Mouse (Mus musculus): ENCODE measurements around the gene Lima1. TPM values are rescaled to one million over a fixed set of nuclear protein-coding genes. Genes with fewer than 3 reads are reported as not detected.

Lima1 gene
- polyA plus RNA-seq, 1 experiment from 2014 or later, result 27.0 TPM

GRCm38 (mm10) chr15:99772277-99772880 lies 102.9 kb downstream of the Lima1 start:
- DNase-seq (ENCODE audit: low spot score), result peak; percentile 85
- Histone ChIP-seq H3K4me2 (ENCODE audit: low read length) (peak overlapping the region; percentile 77), H3K36me3 (ENCODE audit: control insufficient read depth, insufficient read depth, low read length) (no peaks in the 10 kb centered on the region), H3K9me3 (replicated peaks; ENCODE audit: control insufficient read depth, low read length) (no peaks in the 10 kb centered on the region), H3K27ac (ENCODE audit: low read depth, low read length) (peak overlapping the region; percentile 92), H3K27me3 (replicated peaks; ENCODE audit: control insufficient read depth, insufficient read depth, low read length) (no peaks in the 10 kb centered on the region), H3K9ac (ENCODE audit: low read length) (peak overlapping the region; percentile 91), H3K4me3 (ENCODE audit: low read depth, low read length) (peak overlapping the region; percentile 79), H3K4me1 (ENCODE audit: control insufficient read depth, insufficient read depth, low read length) (peaks cover 11% of the 10 kb centered on the region; the same call in 1 of the 2 replicates)
- peak; percentile 95 for ATAC-seq
- under 1% methylated on average over 39 of the region's 41 CpGs for WGBS

GRCm38 (mm10) chr15:99771601-99772276 lies 103.5 kb downstream of the Lima1 start:
- Histone ChIP-seq H3K4me3 (ENCODE audit: low read depth, low read length) (peak overlapping the region; percentile 79), H3K27me3 (replicated peaks; ENCODE audit: control insufficient read depth, insufficient read depth, low read length) (no peaks in the 10 kb centered on the region), H3K27ac (ENCODE audit: low read depth, low read length) (peak overlapping the region; percentile 92), H3K9ac (ENCODE audit: low read length) (peak overlapping the region; percentile 91), H3K4me1 (ENCODE audit: control insufficient read depth, insufficient read depth, low read length) (peaks cover 11% of the 10 kb centered on the region; the same call in 1 of the 2 replicates), H3K9me3 (replicated peaks; ENCODE audit: control insufficient read depth, low read length) (no peaks in the 10 kb centered on the region), H3K4me2 (ENCODE audit: low read length) (peak overlapping the region; percentile 77), H3K36me3 (ENCODE audit: control insufficient read depth, insufficient read depth, low read length) (no peaks in the 10 kb centered on the region)
- ATAC-seq, result peak; percentile 79
- WGBS, result under 1% methylated on average over 56 of the region's 59 CpGs
- DNase-seq (ENCODE audit: low spot score), result peak; percentile 46

GRCm38 (mm10) chr15:99771004-99771500 lies 104.2 kb downstream of the Lima1 start:
- Histone ChIP-seq H3K4me2 (ENCODE audit: low read length) (peak overlapping the region; percentile 77), H3K27me3 (replicated peaks; ENCODE audit: control insufficient read depth, insufficient read depth, low read length) (no peaks in the 10 kb centered on the region), H3K4me3 (ENCODE audit: low read depth, low read length) (peak overlapping the region; percentile 79), H3K9me3 (replicated peaks; ENCODE audit: control insufficient read depth, low read length) (no peaks in the 10 kb centered on the region), H3K36me3 (ENCODE audit: control insufficient read depth, insufficient read depth, low read length) (0 out of 2 replicates have a peak, but pooled peaks cover 2% of the 10 kb centered on the region), H3K27ac (ENCODE audit: low read depth, low read length) (peak overlapping the region; percentile 92; the same call in 1 of the 2 replicates), H3K9ac (ENCODE audit: low read length) (peak overlapping the region; percentile 91), H3K4me1 (ENCODE audit: control insufficient read depth, insufficient read depth, low read length) (peaks cover 11% of the 10 kb centered on the region; the same call in 1 of the 2 replicates)
- peak; percentile 4 for DNase-seq (ENCODE audit: low spot score)
- WGBS, result 30% methylated on average over 5 of the region's 5 CpGs
- no peak for ATAC-seq

GRCm38 (mm10) chr15:99768761-99769160 lies 106.5 kb downstream of the Lima1 start:
- ATAC-seq (no peak), DNase-seq (ENCODE audit: low spot score) (no peak)
- H3K4me2 ChIP-seq (ENCODE audit: low read length), result no peak overlapping the region
- H3K27ac ChIP-seq (ENCODE audit: low read depth, low read length), result no peak overlapping the region
- no peak overlapping the region for H3K9ac ChIP-seq (ENCODE audit: low read length)
- no peaks in the 10 kb centered on the region for H3K27me3 ChIP-seq (replicated peaks; ENCODE audit: control insufficient read depth, insufficient read depth, low read length)
- H3K4me3 ChIP-seq (ENCODE audit: low read depth, low read length), result no peak overlapping the region
- WGBS, result 93% methylated on average over 1 of the region's 1 CpGs
- H3K4me1 ChIP-seq (ENCODE audit: control insufficient read depth, insufficient read depth, low read length), result peaks cover 11% of the 10 kb centered on the region; the same call in 1 of the 2 replicates
- H3K36me3 ChIP-seq (ENCODE audit: control insufficient read depth, insufficient read depth, low read length), result 0 out of 2 replicates have a peak, but pooled peaks cover 7% of the 10 kb centered on the region
- no peaks in the 10 kb centered on the region for H3K9me3 ChIP-seq (replicated peaks; ENCODE audit: control insufficient read depth, low read length)

GRCm38 (mm10) chr15:99767467-99767866 lies 107.8 kb downstream of the Lima1 start:
- 85% methylated on average over 4 of the region's 4 CpGs for WGBS
- H3K4me3 ChIP-seq (ENCODE audit: low read depth, low read length), result no peak overlapping the region

GRCm38 (mm10) chr15:99754204-99754603 lies 121.1 kb downstream of the Lima1 start:
- Histone ChIP-seq H3K4me1 (ENCODE audit: control insufficient read depth, insufficient read depth, low read length) (no peaks in the 10 kb centered on the region), H3K27me3 (replicated peaks; ENCODE audit: control insufficient read depth, insufficient read depth, low read length) (no peaks in the 10 kb centered on the region), H3K4me2 (ENCODE audit: low read length) (no peak overlapping the region), H3K36me3 (ENCODE audit: control insufficient read depth, insufficient read depth, low read length) (no peaks in the 10 kb centered on the region), H3K9me3 (replicated peaks; ENCODE audit: control insufficient read depth, low read length) (no peaks in the 10 kb centered on the region), H3K4me3 (ENCODE audit: low read depth, low read length) (no peak overlapping the region), H3K9ac (ENCODE audit: low read length) (no peak overlapping the region), H3K27ac (ENCODE audit: low read depth, low read length) (no peak overlapping the region)
- ATAC-seq (no peak), DNase-seq (ENCODE audit: low spot score) (no peak)
- 74% methylated on average over 3 of the region's 3 CpGs for WGBS

More at GRCm38 (mm10) chr15:99767467-99767866, 107.8 kb downstream of the Lima1 start:
- Histone ChIP-seq H3K36me3 (ENCODE audit: control insufficient read depth, insufficient read depth, low read length) (0 out of 2 replicates have a peak, but pooled peaks cover 7% of the 10 kb centered on the region), H3K4me1 (ENCODE audit: control insufficient read depth, insufficient read depth, low read length) (peaks cover 11% of the 10 kb centered on the region; the same call in 1 of the 2 replicates), H3K27ac (ENCODE audit: low read depth, low read length) (no peak overlapping the region), H3K27me3 (replicated peaks; ENCODE audit: control insufficient read depth, insufficient read depth, low read length) (no peaks in the 10 kb centered on the region), H3K4me2 (ENCODE audit: low read length) (no peak overlapping the region), H3K9me3 (replicated peaks; ENCODE audit: control insufficient read depth, low read length) (no peaks in the 10 kb centered on the region), H3K9ac (ENCODE audit: low read length) (no peak overlapping the region)
- ATAC-seq, result no peak
- DNase-seq (ENCODE audit: low spot score), result no peak

GRCm38 (mm10) chr15:99740229-99740628 lies 135.0 kb downstream of the Lima1 start:
- Histone ChIP-seq H3K4me3 (ENCODE audit: low read depth, low read length) (no peak overlapping the region), H3K27me3 (replicated peaks; ENCODE audit: control insufficient read depth, insufficient read depth, low read length) (no peaks in the 10 kb centered on the region), H3K9ac (ENCODE audit: low read length) (no peak overlapping the region), H3K4me2 (ENCODE audit: low read length) (no peak overlapping the region), H3K36me3 (ENCODE audit: control insufficient read depth, insufficient read depth, low read length) (peaks cover 68% of the 10 kb centered on the region), H3K4me1 (ENCODE audit: control insufficient read depth, insufficient read depth, low read length) (no peaks in the 10 kb centered on the region), H3K27ac (ENCODE audit: low read depth, low read length) (no peak overlapping the region), H3K9me3 (replicated peaks; ENCODE audit: control insufficient read depth, low read length) (no peaks in the 10 kb centered on the region)
- ATAC-seq, result no peak
- 89% methylated on average over 4 of the region's 4 CpGs for WGBS
- DNase-seq (ENCODE audit: low spot score), result no peak

GRCm38 (mm10) chr15:99736675-99737074 lies 138.6 kb downstream of the Lima1 start:
- 92% methylated on average over 11 of the region's 11 CpGs for WGBS
- H3K27ac ChIP-seq (ENCODE audit: low read depth, low read length), result no peak overlapping the region
- H3K4me1 ChIP-seq (ENCODE audit: control insufficient read depth, insufficient read depth, low read length), result no peaks in the 10 kb centered on the region
- H3K4me2 ChIP-seq (ENCODE audit: low read length), result no peak overlapping the region
- H3K36me3 ChIP-seq (ENCODE audit: control insufficient read depth, insufficient read depth, low read length), result peaks cover 76% of the 10 kb centered on the region
- H3K9ac ChIP-seq (ENCODE audit: low read length), result no peak overlapping the region
- no peaks in the 10 kb centered on the region for H3K27me3 ChIP-seq (replicated peaks; ENCODE audit: control insufficient read depth, insufficient read depth, low read length)
- H3K9me3 ChIP-seq (replicated peaks; ENCODE audit: control insufficient read depth, low read length), result no peaks in the 10 kb centered on the region
- no peak overlapping the region for H3K4me3 ChIP-seq (ENCODE audit: low read depth, low read length)
- DNase-seq (ENCODE audit: low spot score), result no peak
- ATAC-seq, result no peak

GRCm38 (mm10) chr15:99735631-99736030 lies 139.6 kb downstream of the Lima1 start:
- H3K4me3 ChIP-seq (ENCODE audit: low read depth, low read length), result no peak overlapping the region
- no peaks in the 10 kb centered on the region for H3K27me3 ChIP-seq (replicated peaks; ENCODE audit: control insufficient read depth, insufficient read depth, low read length)
- DNase-seq (ENCODE audit: low spot score), result no peak
- no peaks in the 10 kb centered on the region for H3K4me1 ChIP-seq (ENCODE audit: control insufficient read depth, insufficient read depth, low read length)
- no peaks in the 10 kb centered on the region for H3K9me3 ChIP-seq (replicated peaks; ENCODE audit: control insufficient read depth, low read length)
- H3K4me2 ChIP-seq (ENCODE audit: low read length), result no peak overlapping the region
- H3K36me3 ChIP-seq (ENCODE audit: control insufficient read depth, insufficient read depth, low read length), result peaks cover 71% of the 10 kb centered on the region
- ATAC-seq, result no peak
- H3K27ac ChIP-seq (ENCODE audit: low read depth, low read length), result no peak overlapping the region
- H3K9ac ChIP-seq (ENCODE audit: low read length), result no peak overlapping the region
- WGBS, result 93% methylated on average over 2 of the region's 2 CpGs

Measured in forebrain, embryonic 14.5 days (tissue).